Mouse (Mus musculus) ES-Bruce4 (cell line): ENCODE data around the gene Wnk2.

Source experiments
- CTCF ChIP-seq: IDR thresholded peaks from one replicate; pipeline ENCODE4 v1.8.1; 2011; ENCODE audit warnings: low read depth, low read length
- EP300 ChIP-seq: IDR thresholded peaks from 2 replicates; pipeline ENCODE4 v1.6.1; 2011; ENCODE audit warnings: low read depth, low read length; ENCODE audit not compliant: insufficient read depth
- POLR2A ChIP-seq: IDR thresholded peaks from one replicate; pipeline ENCODE4 v1.8.1; 2011; ENCODE audit warnings: low read length; ENCODE audit not compliant: insufficient read depth

GRCm38 (mm10) chr13:49075377-49075776 lies 72.4 kb downstream of the Wnk2 start:
- no peak for TF ChIP-seq POLR2A
- TF ChIP-seq CTCF, result no peak
- no peak for TF ChIP-seq EP300
